Mouse (Mus musculus) thymus, adult 2 months (tissue): ENCODE results near the gene Frmd6. TPM values are rescaled to one million over a fixed set of nuclear protein-coding genes. Genes with fewer than 3 reads are reported as not detected.

Experiments used
- DNase-seq: peaks from one replicate; pipeline ENCODE4 v3.0.0; 2021
- H3K27ac ChIP-seq: fragments of 200-500 bp; 2 replicates; pipeline ENCODE4 v1.5.1; 2012; ENCODE audit warnings: low read length, control low read depth; ENCODE audit not compliant: control insufficient read depth, insufficient read depth
- H3K27me3 ChIP-seq: fragments of 200-500 bp; 2 replicates; pipeline ENCODE4 v1.6.1; 2012; ENCODE audit warnings: mild to moderate bottlenecking, low read length, moderate library complexity, mixed read lengths; ENCODE audit not compliant: control insufficient read depth, insufficient read depth
- H3K36me3 ChIP-seq: fragments of 200-500 bp; 2 replicates; pipeline ENCODE4 v1.6.1; 2012; ENCODE audit warnings: mild to moderate bottlenecking, low read length, moderate library complexity; ENCODE audit not compliant: control insufficient read depth, insufficient read depth
- H3K4me1 ChIP-seq: fragments of 200-500 bp; replicated peaks from 2 replicates; pipeline ENCODE4 v1.6.1; 2012; ENCODE audit warnings: low read length; ENCODE audit not compliant: control insufficient read depth, insufficient read depth
- H3K4me3 ChIP-seq: fragments of 200-500 bp; 2 replicates; pipeline ENCODE4 v1.5.1; 2012; ENCODE audit warnings: mild to moderate bottlenecking, low read length, control low read depth, moderate library complexity; ENCODE audit not compliant: control insufficient read depth, insufficient read depth
- CTCF ChIP-seq: fragments of 200-500 bp; IDR thresholded peaks from 2 replicates; pipeline ENCODE4 v1.5.1; 2012; ENCODE audit warnings: mild to moderate bottlenecking, control low read depth, low read length, moderate library complexity, borderline replicate concordance; ENCODE audit not compliant: control insufficient read depth, poor library complexity, insufficient read depth; ENCODE audit errors: extremely low read depth
- POLR2A ChIP-seq: fragments of 200-500 bp; IDR thresholded peaks from 2 replicates; pipeline ENCODE4 v1.6.1; 2012; ENCODE audit warnings: mild to moderate bottlenecking, low read length, control low read depth, moderate library complexity; ENCODE audit not compliant: control insufficient read depth, poor library complexity, insufficient read depth; ENCODE audit errors: extremely low read depth
- whole genome bisulfite sequencing: fragments of 180-500 bp; shearing (Covaris S2); methylation state at CpG from one replicate; pipeline ENCODE4 v1.1.7; 2018; 5-methylcytosine and 5-hydroxymethylcytosine counted together
- polyA plus RNA-seq: library from polyadenylated mRNA; depleted of rRNA; stranded (reverse); fragments of >200 nt; gene quantifications from 2 replicates; pipeline ENCODE4 v1.2.3, GENCODE M21; 2012

Gene Frmd6
- polyA plus RNA-seq, 1 experiment, result 21.2 TPM

DNA sequence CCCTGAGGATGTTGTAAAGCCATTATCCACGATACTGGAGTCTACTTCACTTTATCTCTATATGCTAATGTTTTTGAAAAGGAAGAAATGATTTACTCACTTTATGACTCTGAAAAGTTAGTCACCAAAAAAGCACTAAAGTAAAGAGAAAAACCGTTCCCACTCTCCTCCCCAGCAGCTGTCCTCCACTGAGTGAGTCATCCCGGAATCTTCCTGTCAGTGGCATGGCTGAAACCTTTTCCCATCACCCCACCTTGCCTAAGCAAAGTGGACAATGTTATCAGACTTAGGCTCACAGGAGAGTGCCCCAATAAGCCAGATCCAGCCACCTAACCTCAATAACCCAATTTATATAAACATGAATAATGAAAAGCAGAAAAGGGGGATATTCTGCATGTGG is 46.6 kb upstream of the Frmd6 start:
- Histone ChIP-seq H3K4me3 (no peak overlapping the region), H3K4me1 (no peaks in the 10 kb centered on the region), H3K27me3 (no peaks in the 10 kb centered on the region), H3K36me3 (no peaks in the 10 kb centered on the region), H3K27ac (no peak overlapping the region)
- no peak for DNase-seq
- TF ChIP-seq POLR2A, result no peak
- no peak for TF ChIP-seq CTCF
- WGBS, result 80% methylated on average over 3 of the region's 3 CpGs

DNA sequence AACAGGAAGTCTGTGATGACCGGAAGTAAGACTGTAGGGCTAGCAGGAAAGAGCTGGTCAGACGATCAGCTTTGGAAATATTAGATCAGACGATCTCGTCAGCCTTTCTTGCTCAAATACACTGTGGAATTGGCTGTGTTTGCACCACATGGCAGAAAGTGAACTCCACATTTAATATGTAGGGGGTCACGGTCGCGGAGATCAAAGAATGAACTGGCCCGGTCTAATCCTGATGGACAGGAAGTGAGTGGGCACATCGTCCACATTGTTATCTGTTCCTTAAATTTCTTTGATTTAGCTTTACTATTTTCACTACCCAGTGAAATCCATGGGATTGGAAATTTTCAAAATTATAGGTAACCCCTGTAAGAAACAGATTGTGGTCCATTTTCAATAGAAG is 42.3 kb upstream of the Frmd6 start:
- no peaks in the 10 kb centered on the region for H3K27me3 ChIP-seq
- WGBS, result 73% methylated on average over 9 of the region's 9 CpGs
- H3K36me3 ChIP-seq, result no peaks in the 10 kb centered on the region

DNA sequence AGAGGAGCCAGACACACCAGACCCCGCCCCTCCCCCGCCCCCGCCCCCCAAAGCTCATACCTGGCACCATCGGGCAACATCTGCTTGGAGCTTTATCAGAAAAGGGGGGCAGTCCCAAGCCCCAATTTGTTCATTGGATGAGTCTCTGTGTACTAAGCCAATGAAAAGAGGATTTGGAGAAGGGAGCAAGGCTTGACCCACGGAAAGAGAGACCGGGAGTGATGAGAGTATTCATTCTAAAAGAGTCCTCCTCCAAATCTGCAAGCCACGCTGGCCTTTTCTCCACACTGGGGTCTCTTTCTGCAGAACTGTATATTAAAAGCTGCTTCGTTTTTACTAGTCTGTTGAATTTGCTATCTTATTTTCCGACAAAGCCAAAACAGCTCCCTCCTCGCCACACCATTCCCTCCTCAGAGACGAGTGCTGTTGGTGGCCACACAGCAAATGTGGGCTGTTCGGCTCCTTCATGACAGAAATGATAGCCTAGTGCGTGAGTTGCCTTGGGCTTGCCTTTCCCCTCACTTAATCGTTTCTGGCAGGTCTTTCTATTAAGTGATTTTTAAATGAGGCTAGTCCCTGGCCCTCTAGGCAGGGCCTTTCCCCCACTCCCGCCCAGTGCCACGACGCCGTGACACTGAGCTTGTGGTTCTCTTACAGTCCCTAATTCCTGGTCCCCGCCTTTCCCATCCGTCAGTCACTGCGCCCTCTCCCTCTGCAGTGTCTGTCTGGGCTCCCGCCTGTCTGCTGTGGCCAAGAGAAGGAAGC is 41.7 kb upstream of the Frmd6 start:
- no peaks in the 10 kb centered on the region for H3K27me3 ChIP-seq
- H3K36me3 ChIP-seq, result no peaks in the 10 kb centered on the region
- H3K4me1 ChIP-seq, result no peaks in the 10 kb centered on the region
- 80% methylated on average over 22 of the region's 22 CpGs for whole genome bisulfite sequencing
- no peak for DNase-seq
- TF ChIP-seq CTCF (no peak), POLR2A (no peak)
- H3K27ac ChIP-seq, result no peak overlapping the region
- H3K4me3 ChIP-seq, result no peak overlapping the region

More for the DNA sequence above, 42.3 kb upstream of the Frmd6 start:
- H3K27ac ChIP-seq, result no peak overlapping the region
- TF ChIP-seq CTCF, result no peak
- TF ChIP-seq POLR2A, result no peak
- H3K4me1 ChIP-seq, result no peaks in the 10 kb centered on the region
- no peak for DNase-seq
- no peak overlapping the region for H3K4me3 ChIP-seq

DNA sequence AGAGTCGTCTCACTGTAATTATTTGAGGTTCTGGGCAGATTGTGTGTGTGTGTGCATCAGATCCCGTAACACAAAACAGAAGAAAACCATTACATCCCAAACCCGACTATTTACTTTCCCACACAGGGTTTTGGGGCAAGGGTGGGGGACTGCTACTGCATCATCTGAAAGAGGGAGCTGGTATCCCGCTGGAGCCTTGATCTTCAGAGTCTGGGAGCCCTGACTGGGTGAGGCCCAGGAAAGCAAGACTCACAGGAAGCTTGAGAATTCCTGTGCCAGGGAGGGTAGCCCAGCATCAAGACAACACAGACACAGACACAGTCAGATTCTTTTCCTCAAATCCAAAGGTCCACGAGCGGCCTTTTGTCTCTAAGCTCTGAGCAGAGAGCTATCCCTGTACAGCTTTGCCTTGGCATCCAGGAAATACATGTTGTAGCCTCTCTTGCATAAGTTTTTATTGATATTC is 41.0 kb upstream of the Frmd6 start:
- no peak overlapping the region for H3K27ac ChIP-seq
- H3K36me3 ChIP-seq, result no peaks in the 10 kb centered on the region
- TF ChIP-seq POLR2A, result no peak
- TF ChIP-seq CTCF, result no peak
- 71% methylated on average over 6 of the region's 6 CpGs for WGBS
- no peak overlapping the region for H3K4me3 ChIP-seq
- H3K27me3 ChIP-seq, result no peaks in the 10 kb centered on the region
- DNase-seq, result no peak
- no peaks in the 10 kb centered on the region for H3K4me1 ChIP-seq

DNA sequence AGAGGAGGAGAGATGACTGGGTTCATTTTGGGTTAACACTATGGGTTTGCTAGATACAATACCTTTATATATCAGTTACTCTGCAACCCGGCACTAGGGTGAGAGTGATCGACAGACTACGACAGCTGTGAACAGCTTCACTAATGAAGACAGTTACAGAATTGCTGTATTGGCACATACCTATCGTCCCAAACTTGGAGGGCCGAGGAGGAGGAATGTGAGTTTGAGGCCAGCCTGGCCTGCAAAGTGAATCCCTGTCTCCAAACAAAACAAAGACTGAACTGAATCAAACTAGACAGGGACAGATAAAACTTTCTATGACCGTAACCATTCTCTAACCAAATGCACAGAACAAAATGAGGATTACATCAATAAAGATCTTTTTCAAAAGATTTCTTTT is 36.0 kb upstream of the Frmd6 start:
- DNase-seq, result no peak
- H3K4me1 ChIP-seq, result no peaks in the 10 kb centered on the region
- no peaks in the 10 kb centered on the region for H3K27me3 ChIP-seq
- TF ChIP-seq CTCF, result no peak
- no peaks in the 10 kb centered on the region for H3K36me3 ChIP-seq
- WGBS, result 96% methylated on average over 6 of the region's 6 CpGs
- H3K27ac ChIP-seq, result no peak overlapping the region
- no peak overlapping the region for H3K4me3 ChIP-seq

DNA sequence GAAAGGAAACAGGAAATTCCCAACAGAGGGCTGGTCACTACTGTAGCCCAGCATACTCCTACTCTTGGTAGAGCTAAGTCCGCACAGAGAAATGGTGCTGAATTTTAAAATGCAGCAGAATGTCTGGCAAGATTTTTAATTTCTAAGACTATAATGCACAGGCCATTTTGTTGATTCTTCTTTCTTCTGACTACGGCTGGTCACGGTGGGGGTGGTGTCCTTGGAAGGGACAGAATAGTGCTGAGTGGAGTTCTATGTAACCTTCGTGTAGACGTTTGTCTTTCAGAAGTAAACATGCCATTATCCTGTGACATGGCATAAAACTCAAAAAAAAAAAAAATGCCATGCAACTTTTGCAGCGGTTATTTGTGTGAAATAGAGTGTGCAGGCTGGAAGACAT is 32.0 kb upstream of the Frmd6 start:
- WGBS, result 99% methylated on average over 6 of the region's 6 CpGs
- H3K27ac ChIP-seq, result no peak overlapping the region
- no peak for DNase-seq

More for the DNA sequence above, 32.0 kb upstream of the Frmd6 start:
- H3K4me1 ChIP-seq, result no peaks in the 10 kb centered on the region
- H3K27me3 ChIP-seq, result no peaks in the 10 kb centered on the region
- no peak for TF ChIP-seq CTCF
- H3K4me3 ChIP-seq, result no peak overlapping the region
- no peaks in the 10 kb centered on the region for H3K36me3 ChIP-seq
